Mouse (Mus musculus): ENCODE data around the gene Lrrc10b.

Gene Lrrc10b

DNA sequence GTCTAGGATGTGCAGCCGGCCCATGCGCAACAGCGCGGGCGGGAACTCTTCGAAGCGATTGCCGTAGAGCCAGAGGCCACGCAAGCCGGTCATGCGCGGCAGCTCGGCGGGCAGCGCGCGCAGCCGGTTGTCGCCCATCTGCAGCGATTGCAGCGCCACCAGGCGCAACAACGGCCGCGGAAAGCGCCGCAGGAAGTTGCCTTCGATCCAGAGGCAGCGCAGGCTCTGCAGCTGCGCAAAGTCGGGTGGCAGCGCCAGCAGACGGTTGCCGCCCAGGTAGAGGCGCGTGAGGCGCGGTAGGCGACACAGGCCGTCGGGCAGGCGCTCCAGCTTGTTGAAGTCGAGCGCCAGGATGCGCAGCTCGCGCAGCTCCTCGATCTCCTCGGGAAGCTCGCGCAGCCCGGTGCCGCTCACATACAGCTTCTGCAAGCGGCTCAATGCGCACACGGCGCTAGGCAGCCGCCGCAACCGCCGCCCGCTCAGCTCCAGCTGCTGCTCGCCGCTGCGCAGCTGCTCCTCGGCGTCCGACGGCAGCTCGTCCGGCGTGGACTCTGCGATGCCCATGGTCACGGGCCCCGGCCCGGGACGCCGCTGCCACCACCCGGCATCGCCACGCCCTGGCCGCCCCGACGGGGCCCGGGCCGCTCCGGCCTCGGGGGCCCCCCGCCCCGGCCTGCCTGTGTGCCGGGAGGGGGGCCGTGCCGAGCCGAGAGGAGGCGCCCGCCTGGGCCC is at the start of gene Lrrc10b:
Lrrc10b (minus strand) TSS at position 722 of the 732 bp plus-strand sequence.
- no peak for DNase-seq (ENCODE audit: low spot score)

GRCm38 (mm10) chr19:10502571-10502970 is 45.3 kb upstream of the Lrrc10b start:
- DNase-seq (ENCODE audit: low spot score), result no peak

DNA sequence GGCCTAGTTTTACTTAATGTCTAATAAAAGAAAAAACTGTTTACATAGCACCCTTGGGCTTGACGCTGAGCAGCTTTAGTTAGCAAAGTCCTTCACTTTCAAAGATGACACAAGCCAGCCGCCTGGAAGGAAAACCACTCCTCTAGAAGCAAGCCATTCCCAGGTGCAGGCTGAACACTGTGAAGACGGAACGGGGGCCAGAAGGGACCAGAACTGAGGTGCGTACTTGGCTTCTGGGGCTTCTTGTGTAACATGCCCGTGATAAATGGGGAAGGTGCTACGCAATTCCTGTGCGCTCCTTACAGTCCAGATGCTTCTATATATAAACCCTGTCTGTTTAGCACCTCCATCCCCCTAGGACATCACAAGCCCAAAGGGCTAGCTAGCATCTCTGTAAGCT is 43.3 kb upstream of the Lrrc10b start:
- no peak for DNase-seq (ENCODE audit: low spot score)

GRCm38 (mm10) chr19:10497512-10498160 is 40.4 kb upstream of the Lrrc10b start:
- DNase-seq (ENCODE audit: low spot score), result no peak

- DNase-seq (ENCODE audit: low spot score), result no peak
These were observed 39.7 kb upstream of the Lrrc10b start for GRCm38 (mm10) chr19:10496976-10497375.

DNA sequence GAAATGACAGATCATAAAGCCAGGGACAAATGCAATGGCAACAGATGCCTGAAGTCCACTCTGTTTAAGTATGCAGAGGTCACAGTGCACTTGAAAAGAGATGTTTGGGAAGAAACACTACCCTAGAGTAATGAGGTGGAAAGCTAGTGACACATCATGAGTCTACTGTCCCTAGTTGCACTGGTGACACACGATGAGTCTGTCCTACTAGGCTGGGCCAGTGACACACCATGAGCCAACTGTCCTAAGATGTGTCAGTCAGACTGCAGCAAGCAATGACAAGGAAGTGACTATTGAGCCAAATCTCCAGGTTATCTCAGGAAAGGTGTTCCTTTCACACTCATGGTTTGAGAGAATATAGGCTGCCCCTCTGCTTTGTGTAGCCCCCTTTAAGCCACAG is 38.4 kb upstream of the Lrrc10b start:
- no peak for DNase-seq (ENCODE audit: low spot score)

- DNase-seq (ENCODE audit: low spot score), result peak; percentile 42
These were observed 29.0 kb upstream of the Lrrc10b start for GRCm38 (mm10) chr19:10486264-10486738.

GRCm38 (mm10) chr19:10482703-10483102 is 25.4 kb upstream of the Lrrc10b start, which contains the start of gene Ppp1r32:
Gene Ppp1r32 (minus strand): TSS chr19:10482928.
- DNase-seq (ENCODE audit: low spot score), result no peak

DNA sequence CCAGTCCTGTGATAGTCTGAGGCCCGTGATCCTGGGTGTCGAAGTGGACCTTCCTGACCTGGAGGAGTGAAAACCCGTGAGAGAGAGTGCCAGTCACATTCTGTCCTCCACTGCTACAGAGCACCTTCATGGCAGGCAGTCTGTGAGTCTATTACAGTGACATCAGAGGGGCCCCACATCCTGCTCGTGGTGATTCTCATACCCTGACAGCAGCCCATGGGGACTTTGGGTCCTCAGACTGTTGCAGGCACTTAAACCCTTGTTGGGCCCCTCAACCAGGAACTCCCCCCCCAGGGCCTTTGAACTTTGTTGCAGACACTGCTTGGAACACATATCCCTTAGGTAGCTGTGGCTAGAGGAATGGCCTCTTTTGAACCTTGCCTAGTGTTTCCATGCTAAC is 22.3 kb upstream of the Lrrc10b start:
- no peak for DNase-seq (ENCODE audit: low spot score)

GRCm38 (mm10) chr19:10473779-10474178 is 16.5 kb upstream of the Lrrc10b start:
- no peak for DNase-seq (ENCODE audit: low spot score)

GRCm38 (mm10) chr19:10472958-10473357 is 15.7 kb upstream of the Lrrc10b start:
- no peak for DNase-seq (ENCODE audit: low spot score)

DNA sequence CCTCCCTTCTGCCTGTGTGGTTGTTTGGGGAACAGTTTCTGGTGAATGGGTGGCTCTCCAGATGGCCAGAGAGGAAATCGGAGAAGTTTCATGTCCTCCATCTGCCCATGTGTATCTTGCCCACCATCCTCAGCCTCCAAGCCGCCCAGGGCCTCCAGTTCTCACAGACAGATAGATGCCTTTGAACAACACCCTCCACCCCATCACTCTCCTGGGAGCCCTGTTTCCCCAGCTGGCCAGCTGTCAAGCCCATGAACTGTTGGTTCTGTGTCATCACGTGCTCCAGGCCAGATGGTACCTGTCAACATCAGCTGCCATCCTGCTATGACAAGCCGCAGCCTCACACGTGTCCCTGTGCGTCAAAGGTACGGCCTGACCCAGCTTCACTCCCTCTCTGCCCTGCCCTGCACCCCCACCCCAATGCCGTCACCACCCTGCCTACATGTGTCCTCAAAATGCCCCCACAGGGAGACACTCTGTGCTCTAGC is 11.9 kb upstream of the Lrrc10b start:
- DNase-seq (ENCODE audit: low spot score), result no peak

DNA sequence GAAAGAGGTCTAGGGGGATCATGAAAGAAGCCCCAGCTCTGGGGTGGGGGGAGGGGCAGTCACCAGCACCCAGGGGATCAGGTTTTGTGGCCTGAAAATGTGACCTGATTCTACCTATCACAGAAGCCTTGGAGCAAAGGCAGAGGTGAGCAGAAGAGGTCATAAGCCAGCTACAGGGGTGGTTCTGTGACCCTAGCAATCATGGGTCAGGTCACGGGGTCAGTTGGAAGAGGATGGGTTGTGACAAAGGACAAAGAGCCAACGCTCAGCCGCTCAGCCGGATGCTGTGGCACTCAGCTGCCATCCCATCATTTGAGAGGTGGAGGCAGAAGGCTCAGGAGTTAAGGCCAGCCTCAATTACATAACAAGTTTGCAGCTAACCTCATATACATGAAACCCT is 7.2 kb upstream of the Lrrc10b start:
- no peak for DNase-seq (ENCODE audit: low spot score)

DNA sequence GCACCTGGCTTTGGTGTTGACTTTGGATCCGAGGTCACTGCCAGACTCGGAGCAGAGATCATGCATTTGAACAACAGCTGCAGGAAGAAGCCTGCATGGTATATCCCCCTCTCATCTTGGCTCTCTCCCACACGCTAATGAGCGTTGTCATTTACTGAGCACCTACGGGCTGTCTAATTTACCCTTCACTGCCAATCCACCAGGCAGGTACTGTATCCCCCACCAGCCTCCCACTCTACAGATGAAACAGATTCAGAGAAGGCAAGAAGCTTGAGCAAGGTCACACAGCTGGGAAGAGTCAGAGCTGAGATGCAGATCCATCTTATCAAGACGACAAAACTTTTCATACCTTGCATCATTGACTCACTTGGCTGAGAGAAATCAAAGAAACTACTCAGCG is 4.3 kb upstream of the Lrrc10b start:
- DNase-seq (ENCODE audit: low spot score), result no peak

DNA sequence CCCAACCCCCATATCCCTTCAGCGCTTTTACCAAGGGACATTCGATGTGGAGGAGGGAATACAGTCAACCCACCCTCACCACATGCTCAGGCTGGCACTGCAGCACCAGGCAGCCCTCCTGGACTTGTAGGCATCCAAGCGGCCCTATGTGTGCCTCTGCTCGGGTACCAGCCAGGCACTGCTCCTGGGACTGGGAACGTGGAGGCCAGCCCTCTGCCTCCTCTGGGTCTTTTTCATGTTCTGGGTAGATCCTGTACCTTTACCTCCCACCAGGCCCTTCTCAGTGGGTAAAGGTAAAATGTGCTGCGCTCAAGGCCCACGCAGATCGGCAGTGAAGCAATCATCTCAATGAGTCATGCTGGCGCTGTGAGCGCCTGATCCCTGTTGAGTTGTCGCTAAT is 2.6 kb upstream of the Lrrc10b start:
- no peak for DNase-seq (ENCODE audit: low spot score)

GRCm38 (mm10) chr19:10458096-10458495 is 823 bp upstream of the Lrrc10b start:
- no peak for DNase-seq (ENCODE audit: low spot score)

GRCm38 (mm10) chr19:10457484-10457800 is 169 bp upstream of the Lrrc10b start:
- DNase-seq (ENCODE audit: low spot score), result no peak

- DNase-seq (ENCODE audit: low spot score), result no peak
These were observed 1.9 kb downstream of the Lrrc10b start for GRCm38 (mm10) chr19:10455437-10455806.

DNA sequence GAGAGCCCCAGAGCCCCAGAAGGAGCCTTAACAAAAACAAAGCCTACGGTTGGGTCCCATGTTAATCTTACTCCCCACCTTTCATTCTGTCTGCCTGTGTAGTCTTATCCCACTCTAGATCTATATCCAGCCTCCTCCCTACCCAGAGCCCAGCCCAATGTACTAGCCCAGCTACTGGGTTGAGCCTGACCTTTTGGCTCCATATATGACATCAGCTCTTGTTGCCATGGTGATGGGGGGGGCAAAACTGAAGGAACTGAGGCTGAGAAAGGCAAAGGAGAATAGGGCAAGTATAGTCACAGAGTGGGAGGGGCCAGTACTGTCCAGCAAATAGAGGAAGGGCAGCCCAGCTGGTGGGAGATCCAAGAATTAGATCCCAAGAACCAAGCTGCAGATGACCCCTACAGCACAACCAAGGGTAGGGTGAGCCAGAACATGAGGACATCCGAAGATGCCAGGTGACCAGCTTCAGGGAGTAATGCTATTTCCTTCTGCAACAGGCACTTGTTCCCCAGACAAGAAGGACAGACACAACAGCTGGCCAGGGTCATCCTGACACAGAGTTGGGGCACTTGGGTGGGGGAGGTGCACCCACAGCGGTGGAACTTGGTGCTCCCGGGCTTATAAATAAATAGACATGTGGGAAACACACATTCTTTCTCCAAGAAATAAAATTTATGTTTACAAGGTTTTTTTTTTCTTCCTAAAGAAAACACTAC is 2.4 kb downstream of the Lrrc10b start:
- no peak for DNase-seq (ENCODE audit: low spot score)

GRCm38 (mm10) chr19:10449708-10450107 is 7.6 kb downstream of the Lrrc10b start:
- peak; percentile 75 for DNase-seq (ENCODE audit: low spot score)

DNA sequence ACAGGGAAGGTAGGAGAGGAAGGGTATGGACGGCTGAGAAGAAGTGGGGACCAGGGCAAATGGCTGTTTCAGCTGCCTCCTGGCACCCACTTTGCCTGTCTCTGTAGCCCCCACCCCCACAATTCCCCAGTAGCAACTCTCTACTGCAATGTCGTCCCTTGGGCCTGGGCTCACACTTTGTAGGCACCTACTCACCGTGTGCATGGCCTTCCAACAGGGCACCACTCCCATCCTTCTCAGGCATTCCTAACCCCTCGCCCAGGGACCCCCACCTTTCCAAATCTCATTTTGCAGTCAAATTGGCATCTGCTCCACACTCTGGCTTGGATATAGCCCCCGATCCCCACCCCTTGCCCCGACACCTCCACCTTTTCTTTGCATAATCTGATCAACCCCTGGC is 8.1 kb downstream of the Lrrc10b start:
- no peak for DNase-seq (ENCODE audit: low spot score)

GRCm38 (mm10) chr19:10448275-10448674 is 9.0 kb downstream of the Lrrc10b start:
- no peak for DNase-seq (ENCODE audit: low spot score)
